Mouse (Mus musculus): ENCODE measurements around the gene Tbc1d10c.

Tbc1d10c gene

DNA sequence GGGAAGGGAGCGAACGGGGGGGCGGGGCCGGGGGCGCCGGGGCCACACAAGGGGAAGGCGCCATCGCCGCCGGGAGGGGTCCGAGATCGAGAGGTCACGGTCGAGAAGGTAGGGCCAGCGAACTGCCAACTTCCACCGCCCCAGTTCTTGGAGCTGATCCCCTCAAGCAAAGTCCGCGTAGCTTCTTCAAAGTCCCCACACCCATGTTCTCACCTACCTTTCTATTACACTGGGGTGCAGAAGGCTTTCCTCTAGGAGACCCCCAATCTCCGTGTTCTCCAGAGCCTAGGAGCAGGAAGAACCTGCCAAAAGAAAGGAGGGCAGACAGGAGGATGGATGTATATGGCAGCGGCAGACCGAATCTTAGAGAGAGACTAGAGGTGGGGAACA is 24.4 kb upstream of the Tbc1d10c start:
- DNase-seq (ENCODE audit: low read depth): peak; percentile 46

DNA sequence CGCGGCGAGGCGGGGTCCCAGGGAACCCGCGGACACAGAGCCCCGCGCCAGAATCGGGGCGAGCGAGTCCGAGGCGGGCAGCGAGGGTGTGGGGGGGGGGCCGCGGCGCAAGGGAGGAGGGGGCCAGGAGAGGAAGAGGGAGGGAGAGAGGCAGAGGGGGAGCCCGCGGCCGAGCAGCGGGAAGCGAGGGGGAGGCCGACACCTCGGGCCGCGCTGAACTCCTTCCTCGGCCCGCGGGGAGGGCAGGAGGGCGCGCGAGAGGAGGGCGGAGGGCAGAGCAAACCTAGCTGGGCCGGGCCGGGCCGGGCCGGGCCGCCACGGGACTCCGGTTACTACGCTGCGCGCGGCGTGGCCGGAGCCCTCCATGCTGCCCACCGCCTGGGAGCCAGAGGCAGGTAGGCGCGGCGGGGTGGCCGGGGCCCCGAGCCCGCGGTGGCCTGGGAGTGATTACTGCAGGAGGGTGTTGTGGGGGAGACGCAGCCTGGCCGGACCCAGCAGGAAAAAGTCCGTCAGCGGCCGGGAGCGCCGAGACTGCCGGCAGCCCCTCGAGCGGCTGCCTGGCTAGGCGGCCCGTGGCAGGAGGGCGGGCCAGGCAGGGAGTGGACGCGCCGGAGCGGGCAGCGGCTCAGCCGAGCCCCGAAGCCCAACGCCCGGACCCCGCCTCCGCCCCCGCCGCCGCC is 23.8 kb upstream of the Tbc1d10c start:
- peak; percentile 56 for DNase-seq (ENCODE audit: low read depth)

DNA sequence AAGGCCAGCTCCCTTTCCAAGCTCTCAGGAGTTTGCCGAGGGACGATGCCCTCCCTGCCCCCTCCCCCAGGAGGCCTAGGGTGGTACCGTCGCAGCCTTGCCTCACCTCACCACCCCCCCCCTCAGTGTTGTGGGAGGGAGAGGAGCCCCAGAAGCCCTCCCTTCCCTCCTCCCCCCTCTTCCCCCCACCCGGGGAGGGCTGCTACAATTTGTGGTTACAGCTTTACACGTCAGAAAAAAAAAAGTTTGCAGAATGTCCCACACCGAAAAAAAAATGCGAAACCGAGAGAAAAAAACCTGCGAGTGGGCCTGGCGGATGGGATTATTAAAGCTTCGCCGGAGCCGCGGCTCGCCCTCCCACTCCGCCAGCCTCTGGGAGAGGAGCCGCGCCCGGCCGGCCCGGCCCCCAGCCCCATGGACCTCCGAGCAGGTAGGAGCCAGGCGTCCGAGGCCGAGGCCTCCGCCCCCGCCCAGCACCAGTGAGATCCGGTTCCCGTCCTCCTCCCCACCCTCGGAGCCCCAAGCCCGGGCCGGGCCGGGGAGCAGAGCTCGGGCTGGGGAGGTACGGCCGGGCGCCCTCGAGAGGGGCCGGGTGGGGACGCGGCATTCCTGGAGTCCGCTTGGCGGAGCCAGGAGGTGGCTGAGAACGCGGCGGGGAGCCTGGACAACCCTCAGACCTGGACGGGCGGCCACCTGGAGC is 23.1 kb upstream of the Tbc1d10c start, which contains the start of the genes Clcf1 and AC109138.7:
Gene Clcf1, plus strand, starts transcription at position 168 of the 700 bp plus-strand sequence.
Gene AC109138.7, plus strand, starts transcription at position 287 of the 700 bp plus-strand sequence.
- peak; percentile 92 for DNase-seq (ENCODE audit: low read depth)

DNA sequence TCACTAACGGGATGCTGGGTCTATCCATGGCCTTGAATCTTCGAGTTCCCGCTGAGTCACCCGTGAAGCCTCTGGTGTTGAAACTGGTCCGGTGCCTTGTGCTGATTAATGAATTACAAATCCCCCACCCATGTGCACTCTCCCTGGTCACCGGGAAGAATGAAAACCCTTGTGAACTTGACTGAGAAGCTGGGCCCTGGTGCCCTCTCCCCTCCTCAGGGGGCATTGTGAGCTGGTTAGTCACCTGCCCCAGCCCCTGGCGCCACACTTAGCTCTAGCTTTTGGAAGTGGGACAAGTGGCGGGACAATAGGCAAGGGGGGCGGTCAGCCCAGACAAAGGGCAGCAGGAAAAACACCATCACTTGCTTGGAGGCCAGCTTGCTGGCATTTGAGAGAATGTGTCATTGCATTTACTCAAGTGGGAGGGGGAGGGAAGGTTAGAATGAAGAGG is 22.5 kb upstream of the Tbc1d10c start:
- peak; percentile 58 for DNase-seq (ENCODE audit: low read depth)

DNA sequence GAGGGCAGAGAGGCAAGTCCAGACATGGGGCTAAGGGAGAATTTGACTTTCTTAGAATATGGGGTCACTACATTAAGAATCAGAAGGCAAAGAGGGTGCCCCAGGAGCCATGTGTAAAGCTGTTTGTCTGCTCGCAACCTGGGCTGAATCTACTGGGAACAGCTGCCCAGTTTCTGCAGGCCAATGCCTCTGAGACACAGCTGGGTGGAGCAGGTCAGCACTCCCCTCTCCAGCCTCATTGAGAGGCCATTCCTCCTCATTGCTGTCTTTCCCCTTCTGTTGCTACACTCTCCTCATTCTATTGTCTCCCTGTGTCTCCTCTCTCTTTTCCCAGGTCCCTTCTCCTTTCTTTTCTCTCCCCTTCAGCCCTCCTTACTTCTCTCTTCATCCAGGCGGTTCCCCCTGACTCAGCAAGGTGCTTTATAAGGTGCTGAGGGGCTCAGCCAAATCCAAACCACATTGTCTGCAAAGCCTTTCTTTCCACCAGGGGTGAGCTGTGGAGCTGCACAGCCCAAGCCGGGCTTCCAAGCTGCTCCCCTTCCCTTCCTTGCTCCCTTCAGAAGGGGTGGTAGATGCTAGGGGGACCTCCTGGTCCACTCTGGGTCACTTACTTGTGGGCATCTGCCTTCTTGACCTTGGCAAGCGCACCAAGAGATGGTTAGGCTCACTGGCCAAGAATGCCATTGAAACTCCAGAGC is 21.0 kb upstream of the Tbc1d10c start:
- DNase-seq (ENCODE audit: low read depth): no peak

DNA sequence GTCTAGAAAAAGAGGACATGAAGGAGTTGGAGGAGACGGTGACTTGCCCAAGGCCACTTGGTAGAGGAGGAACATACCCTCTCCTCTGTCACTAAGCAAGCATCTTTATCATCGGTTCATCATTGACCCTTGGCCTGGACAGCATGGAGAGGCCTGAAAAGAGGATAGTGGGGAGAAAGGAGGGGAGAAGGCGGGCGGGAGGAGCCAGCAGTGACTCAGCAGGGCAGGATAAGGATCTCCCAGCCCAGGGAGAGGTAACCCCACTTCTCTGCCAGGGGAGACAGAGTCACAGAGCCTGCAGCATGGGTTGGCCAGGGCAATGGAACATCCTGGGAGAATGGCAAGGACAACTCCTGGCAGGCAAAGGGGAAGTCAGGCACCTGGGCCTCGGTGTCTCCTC is 17.5 kb upstream of the Tbc1d10c start:
- DNase-seq (ENCODE audit: low read depth): no peak

DNA sequence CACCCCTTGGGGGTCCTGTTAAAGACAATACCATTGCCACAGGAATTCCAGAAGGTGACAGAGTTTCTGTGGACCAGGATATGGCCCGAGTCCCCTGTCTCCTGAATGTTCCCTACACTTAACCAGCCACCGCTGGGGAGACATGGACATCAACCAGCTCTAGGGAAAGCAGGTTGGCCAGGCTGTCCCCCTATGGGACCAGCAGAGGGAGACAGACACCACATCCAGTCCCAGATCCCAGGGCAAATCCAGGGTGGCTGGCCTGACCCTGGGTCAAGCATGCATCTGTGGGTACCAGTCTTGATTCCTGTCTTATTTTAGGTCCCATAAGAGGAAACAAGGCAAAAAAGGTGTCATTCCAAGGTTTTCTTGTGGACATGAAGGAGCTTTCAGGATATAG is 15.9 kb upstream of the Tbc1d10c start:
- DNase-seq (ENCODE audit: low read depth): peak; percentile 83

DNA sequence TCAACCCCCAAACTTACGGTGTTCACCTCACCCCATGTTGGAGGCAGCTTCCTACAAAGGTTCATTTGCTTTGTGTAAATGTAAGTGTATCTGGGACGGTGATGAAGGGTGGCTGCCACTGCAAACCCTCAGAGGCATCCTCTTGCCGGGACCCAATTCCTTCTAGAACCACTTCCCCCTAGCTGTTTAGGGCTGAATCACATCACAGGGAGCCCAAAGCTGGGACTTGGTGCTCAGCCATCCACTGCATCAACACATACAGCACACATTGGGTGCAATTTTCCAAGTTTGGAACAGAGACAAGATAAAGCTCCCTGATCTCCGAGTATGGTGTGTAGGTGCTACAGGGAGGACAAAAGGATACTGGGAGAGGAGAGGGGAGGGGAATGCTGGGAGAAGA is 13.8 kb upstream of the Tbc1d10c start:
- no peak for DNase-seq (ENCODE audit: low read depth)

DNA sequence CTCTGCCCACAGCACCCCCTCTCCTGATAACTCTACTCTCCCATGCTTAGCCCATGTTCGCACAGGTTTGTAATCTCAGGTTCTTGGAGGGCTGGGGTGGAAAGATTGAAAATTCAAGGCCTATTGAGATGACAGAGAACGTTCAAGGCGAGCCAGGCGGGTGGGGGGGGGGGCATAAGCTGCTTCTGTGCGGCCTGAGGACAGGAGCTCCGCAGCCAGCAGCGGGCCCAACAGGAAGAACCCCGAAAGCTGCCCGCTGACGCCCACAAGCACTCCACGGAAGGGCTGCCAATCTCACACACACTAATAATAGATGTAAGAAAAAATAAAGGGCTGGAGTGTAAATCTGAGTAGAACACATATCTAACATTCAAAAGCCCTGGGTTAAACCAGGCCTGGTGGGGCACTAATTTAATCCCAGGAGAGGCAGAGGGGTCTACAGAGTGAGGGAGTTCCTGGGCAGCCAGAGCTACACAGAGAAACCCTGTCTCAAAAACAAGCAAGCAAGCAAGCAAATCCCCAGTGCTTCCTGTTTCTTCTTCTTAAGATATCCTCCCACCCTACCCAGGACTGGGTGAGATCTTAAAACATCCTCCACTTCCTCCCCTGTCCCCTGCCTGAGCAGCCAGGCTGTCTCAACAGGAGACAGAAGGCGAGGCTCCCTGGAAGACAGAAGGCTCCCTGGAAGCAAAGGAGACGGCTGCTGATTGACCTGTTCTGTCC is 12.7 kb upstream of the Tbc1d10c start:
- peak; percentile 72 for DNase-seq (ENCODE audit: low read depth)

DNA sequence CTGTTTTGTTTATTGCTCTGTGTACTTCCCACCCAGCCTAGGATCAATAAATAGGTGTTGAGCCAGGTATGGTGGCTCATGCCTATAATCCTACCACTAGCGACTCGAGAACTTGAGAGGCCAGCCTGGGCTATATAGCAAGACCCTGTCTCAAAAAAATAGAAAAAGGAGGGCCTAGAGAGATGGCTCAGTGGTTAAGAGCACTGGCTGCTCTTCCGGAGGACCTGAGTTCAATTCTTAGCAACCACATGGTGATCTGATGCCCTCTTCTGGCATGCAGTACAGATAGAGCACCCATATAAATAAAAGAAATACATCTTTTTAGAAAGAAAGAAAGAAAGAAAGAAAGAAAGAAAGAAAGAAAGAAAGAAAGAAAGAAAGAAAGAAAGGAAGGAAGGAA is 12.1 kb upstream of the Tbc1d10c start:
- peak; percentile 77 for DNase-seq (ENCODE audit: low read depth)

DNA sequence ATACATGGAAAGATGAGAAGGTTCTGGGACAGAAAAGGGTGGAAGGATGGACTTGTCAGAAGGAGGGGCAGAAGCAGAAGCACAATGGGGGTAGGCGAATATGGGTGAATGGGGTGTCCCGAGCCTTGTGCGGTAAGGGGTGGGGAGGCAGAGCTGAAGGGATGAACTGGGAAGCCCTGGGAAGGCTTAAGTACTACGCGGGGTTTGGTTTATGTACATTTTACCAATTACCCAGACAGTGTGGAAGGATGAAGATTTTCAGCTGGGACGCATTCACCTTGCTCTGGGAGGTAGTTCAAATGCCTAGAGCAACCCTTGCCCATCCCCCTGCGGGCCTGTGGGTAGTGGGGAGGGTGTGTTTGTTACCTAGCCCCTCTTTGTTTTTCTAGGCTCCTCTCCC is 11.1 kb upstream of the Tbc1d10c start:
- DNase-seq (ENCODE audit: low read depth): peak; percentile 47

DNA sequence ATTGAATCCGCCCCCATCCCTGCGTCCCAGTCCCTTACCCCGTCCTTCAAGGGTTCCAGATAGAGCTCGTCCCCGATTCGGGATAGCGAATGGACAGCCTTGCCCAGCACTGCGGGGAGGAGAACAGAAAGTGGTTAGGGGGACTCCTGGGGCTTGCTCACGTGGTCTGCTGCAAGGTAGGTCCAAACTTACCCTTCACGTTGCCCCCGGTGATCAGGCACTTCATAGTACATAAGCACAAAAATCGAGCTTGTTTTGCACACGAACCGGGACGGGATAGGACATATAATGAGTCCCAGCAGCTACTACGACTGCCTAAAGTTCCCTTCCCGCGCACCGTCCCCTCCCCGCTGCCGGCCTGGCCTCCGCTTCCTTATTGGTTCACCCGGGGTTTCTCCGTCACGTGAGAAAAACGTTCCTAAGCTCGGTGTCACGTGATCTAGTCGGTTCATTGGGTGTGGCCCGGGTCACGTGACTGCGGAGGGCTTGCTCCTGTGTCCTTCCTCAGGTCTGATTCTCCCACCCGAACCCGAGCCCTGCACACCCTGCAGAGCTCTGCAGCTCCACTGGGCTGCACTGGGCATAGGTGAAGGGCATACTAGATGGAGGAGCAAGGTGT is 10.3 kb upstream of the Tbc1d10c start, which contains the start of gene Rad9a:
Gene Rad9a, minus strand, starts transcription at position 372 of the 619 bp plus-strand sequence.
- DNase-seq (ENCODE audit: low read depth): peak; percentile 98

DNA sequence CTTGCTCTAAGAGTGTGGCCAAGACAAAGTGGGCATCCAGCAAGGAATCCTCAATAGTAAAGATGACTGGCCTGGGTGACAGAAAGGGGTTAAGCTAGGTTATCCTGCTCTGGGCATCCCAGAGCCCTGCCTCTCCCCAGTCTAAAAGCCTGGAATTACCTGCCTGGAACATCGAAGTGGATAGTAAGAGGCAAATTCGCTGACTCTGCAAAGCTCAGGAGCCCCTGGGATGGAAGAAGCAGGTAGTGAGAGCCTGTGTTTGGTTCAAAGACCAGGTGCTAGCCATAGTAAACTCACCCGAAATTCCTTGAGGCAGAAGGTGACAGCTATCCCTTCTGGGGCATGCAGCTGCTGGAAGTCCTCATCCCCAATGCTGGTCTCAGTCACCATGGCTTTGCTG is 6.1 kb upstream of the Tbc1d10c start:
- DNase-seq (ENCODE audit: low read depth): no peak

DNA sequence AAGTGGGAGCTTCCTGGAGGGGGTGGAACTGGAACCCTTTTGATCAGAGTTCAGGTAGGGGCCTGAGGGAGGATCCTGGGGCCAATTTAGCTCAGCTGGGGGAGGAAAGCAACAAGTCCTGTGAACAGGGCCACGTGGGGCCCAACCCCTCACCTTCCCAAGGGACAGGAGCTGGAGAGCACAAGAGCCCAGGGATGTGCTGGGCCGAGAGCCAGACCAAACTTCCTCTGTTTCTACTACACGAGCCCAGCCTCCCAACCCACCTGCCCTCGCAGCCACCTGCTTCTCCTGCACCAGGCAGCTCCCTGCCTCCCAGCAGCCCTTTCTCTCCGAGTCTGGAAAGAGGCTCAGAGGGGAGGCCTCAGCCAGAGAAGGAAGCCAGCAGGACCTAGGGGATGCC is 5.5 kb upstream of the Tbc1d10c start:
- no peak for DNase-seq (ENCODE audit: low read depth)

DNA sequence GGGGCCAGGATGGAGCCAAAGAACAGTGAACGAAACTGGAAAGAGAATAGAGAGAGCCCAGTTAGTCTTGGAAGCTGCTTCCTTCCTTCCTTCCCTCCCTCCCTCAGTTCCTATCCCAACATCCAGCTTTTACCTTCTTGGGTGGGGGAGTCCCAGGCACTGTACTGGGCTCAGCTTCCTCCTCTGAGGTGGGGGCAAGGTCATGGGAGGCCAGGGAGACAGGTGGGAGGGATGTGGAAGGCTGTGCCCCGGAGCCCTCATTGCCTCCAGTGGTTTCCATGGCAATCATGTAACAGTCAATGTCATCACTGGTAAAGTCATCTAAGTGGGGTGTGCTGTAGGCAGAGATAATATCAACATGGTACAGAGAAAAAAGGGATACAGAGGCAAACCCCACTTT is 5.0 kb upstream of the Tbc1d10c start:
- no peak for DNase-seq (ENCODE audit: low read depth)

DNA sequence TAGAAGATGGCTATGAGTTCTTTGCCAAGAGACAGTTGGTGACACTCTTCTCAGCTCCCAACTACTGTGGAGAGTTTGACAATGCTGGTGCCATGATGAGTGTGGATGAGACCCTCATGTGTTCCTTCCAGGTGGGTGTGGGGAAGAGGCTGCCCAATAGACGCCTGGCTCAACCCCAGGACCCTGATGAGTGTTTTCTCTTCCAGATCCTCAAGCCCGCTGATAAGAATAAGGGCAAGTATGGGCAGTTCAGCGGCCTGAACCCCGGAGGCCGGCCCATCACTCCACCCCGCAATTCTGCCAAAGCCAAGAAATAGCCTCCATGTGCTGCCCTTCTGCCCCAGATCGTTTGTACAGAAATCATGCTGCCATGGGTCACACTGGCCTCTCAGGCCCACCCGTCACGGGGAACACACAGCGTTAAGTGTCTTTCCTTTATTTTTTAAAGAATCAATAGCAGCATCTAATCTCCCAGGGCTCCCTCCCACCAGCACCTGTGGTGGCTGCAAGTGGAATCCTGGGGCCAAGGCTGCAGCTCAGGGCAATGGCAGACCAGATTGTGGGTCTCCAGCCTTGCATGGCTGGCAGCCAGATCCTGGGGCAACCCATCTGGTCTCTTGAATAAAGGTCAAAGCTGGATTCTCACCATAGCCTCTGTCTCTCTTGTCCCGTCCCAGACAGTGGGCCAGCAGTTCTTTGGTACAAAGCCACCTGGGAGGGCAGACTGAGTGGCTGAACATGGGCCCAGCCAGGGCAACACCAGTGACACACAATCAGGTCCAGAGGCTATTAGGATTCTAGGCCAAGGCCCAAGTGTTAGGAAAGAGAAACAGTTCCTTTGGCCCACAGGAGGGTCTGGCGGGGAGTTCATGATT is 3.9 kb upstream of the Tbc1d10c start:
- DNase-seq (ENCODE audit: low read depth): no peak

DNA sequence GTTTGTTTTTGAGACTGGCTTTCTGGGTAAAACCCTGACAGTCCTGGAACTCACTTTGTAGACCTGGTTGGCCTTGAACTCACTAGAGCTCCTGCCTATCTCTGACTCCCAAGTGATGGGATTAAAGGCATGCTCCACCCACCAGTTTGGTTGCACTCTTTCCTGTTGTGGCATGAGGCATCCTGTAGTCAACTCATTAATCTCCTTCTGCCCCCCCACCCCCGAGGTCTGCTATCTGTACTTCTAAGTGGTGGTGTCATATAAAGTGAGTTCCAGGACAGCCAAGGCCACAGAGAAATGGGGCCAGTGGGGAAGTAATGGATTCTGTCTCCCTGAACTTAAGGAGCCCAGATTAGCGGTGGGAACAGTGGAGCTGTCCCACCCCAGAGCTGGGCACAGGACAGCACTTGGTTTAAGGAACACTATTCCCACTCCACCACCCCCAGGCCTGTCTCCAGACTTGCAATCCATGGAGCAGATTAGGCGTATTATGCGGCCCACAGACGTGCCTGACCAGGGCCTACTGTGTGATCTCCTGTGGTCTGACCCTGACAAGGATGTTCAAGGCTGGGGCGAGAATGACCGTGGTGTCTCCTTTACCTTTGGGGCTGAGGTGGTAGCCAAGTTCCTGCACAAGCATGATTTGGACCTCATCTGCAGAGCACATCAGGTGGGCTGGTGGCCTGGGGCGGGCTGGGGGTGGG is 3.1 kb upstream of the Tbc1d10c start:
- peak; percentile 45 for DNase-seq (ENCODE audit: low read depth)

DNA sequence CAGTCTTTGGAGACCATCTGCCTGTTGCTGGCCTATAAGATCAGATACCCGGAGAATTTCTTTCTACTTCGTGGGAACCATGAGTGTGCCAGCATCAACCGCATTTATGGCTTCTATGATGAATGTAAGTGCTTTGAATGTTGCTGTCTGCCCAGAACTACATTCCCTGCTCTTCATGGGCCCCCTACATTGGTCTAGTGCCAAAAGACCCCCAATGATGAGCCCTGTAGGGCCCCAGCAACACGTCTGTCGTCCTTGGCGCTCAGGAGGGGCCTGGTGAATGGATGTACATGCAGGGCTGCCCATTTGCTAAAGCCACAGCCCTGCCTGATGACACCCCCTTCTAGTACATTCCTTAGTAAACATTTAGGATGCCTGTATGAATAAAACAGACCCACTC is 2.0 kb upstream of the Tbc1d10c start:
- no peak for DNase-seq (ENCODE audit: low read depth)

DNA sequence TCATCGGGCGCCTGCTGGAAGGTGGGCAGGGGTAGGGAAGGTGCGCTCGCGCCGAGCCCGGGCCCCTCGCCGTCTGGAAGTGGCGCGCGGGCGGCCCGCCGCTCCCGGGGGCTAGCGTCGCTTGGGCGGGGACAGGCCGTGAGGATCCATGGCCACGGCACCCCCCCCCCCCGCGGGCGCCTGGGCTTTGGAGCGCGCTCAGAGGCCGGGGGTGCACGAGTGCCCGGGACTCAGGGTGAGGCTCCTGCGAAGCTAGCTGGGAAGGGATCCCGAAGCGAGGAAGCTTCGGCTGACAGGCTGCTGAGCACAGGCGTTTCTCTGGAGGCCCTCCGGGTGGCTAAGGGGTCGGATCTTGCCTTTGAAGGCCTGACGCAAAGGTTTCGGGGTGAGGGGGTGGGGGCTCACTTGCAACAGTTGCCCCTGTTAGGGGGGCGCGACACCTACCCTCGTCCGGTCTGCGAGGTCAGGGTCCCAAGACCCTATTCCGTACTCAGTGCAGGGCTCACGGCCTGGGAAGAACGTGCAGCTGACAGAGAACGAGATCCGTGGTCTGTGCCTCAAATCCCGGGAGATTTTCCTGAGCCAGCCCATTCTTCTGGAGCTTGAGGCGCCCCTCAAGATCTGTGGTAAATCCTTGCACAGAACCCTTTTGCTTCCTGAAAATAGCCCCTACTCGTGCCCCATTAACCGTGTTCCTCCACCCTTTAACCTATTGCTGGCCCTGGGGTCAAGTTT is 1.3 kb upstream of the Tbc1d10c start:
- DNase-seq (ENCODE audit: low read depth): no peak

Measured in induced T-regulatory cell, adult 2 months (primary cell).